Mouse (Mus musculus): ENCODE measurements around the gene Ascc1. TPM values are rescaled to one million over a fixed set of nuclear protein-coding genes. Genes with fewer than 3 reads are reported as not detected.

The Ascc1 gene
- total and polyA plus RNA-seq, 3 experiments = 17.0 to 37.9 TPM; not detected in 1

GRCm38 (mm10) chr10:60005264-60005663 is 2.7 kb downstream of the Ascc1 start:
- peak; percentile 59 for TF ChIP-seq ZC3H11A (IDR thresholded peaks at IDR 0.05; ENCODE audit: low read depth, low read length)
- no peak for TF ChIP-seq NRF1 (IDR thresholded peaks at IDR 0.05; ENCODE audit: insufficient read depth, low read depth, low read length, poor library complexity, severe bottlenecking)
- TF ChIP-seq UBTF (IDR thresholded peaks at IDR 0.05; ENCODE audit: borderline replicate concordance, insufficient read depth, low read depth, low read length) = no peak
- no peak for TF ChIP-seq ZNF384 (IDR thresholded peaks at IDR 0.05; ENCODE audit: low read depth, low read length)
- TF ChIP-seq CHD1 (IDR thresholded peaks at IDR 0.05; ENCODE audit: low read depth, low read length) = no peak
- no peak for TF ChIP-seq RCOR1 (IDR thresholded peaks at IDR 0.05; ENCODE audit: low read depth, low read length)
- no peak for TF ChIP-seq MEF2A (IDR thresholded peaks at IDR 0.05; ENCODE audit: extremely low read depth, insufficient replicate concordance, low read depth, low read length, poor library complexity, severe bottlenecking)
- TF ChIP-seq CHD2 (IDR thresholded peaks at IDR 0.05; ENCODE audit: low read length) = no peak
- no peak for TF ChIP-seq MYB (IDR thresholded peaks at IDR 0.05; ENCODE audit: low read depth, low read length)
- no peak for TF ChIP-seq MAX (IDR thresholded peaks at IDR 0.05; ENCODE audit: low read length)
- no peak for TF ChIP-seq TCF12 (IDR thresholded peaks at IDR 0.05; ENCODE audit: low read depth, low read length)
- peak; percentile 73 for TF ChIP-seq SMC3 (IDR thresholded peaks at IDR 0.05; ENCODE audit: low read depth, low read length)
- TF ChIP-seq USF1 (IDR thresholded peaks at IDR 0.05; ENCODE audit: low read depth, low read length) = no peak
- peak; percentile 53 for TF ChIP-seq RAD21 (IDR thresholded peaks at IDR 0.05; ENCODE audit: low read depth, low read length)
- TF ChIP-seq GATA1 (IDR thresholded peaks at IDR 0.05; ENCODE audit: low read depth, low read length) = no peak
- TF ChIP-seq KAT2A (conservative IDR thresholded peaks at IDR 0.05; ENCODE audit: low read depth, low read length) = no peak
- no peak for TF ChIP-seq ZKSCAN1 (IDR thresholded peaks at IDR 0.05; ENCODE audit: low read depth, low read length)
- no peak for TF ChIP-seq MAFK (IDR thresholded peaks at IDR 0.05; ENCODE audit: borderline replicate concordance, low read depth, low read length)
- TF ChIP-seq GABPA (IDR thresholded peaks at IDR 0.05; ENCODE audit: low read depth, low read length) = no peak
- TF ChIP-seq JUND (IDR thresholded peaks at IDR 0.05; ENCODE audit: low read depth, low read length) = no peak
- no peak for TF ChIP-seq MXI1 (IDR thresholded peaks at IDR 0.05; ENCODE audit: low read depth, low read length)
- no peak for TF ChIP-seq EP300 (IDR thresholded peaks at IDR 0.05; ENCODE audit: low read depth in 1 of 2, low read length in 2 of 2)
- TF ChIP-seq TAL1 (IDR thresholded peaks at IDR 0.05; ENCODE audit: low read length) = no peak
- TF ChIP-seq E2F4 (IDR thresholded peaks at IDR 0.05; ENCODE audit: borderline replicate concordance, low read depth, low read length) = no peak
- no peak for TF ChIP-seq POLR2AphosphoS2 (IDR thresholded peaks at IDR 0.05; ENCODE audit: low read length)
- no peak for TF ChIP-seq NELFE (IDR thresholded peaks at IDR 0.05; ENCODE audit: low read depth, low read length)
- TF ChIP-seq POLR2AphosphoS5 (IDR thresholded peaks at IDR 0.05; ENCODE audit: borderline replicate concordance, low read depth, low read length) = no peak
- TF ChIP-seq MAZ (IDR thresholded peaks at IDR 0.05; ENCODE audit: low read depth, low read length) = no peak
- TF ChIP-seq SIN3A (IDR thresholded peaks at IDR 0.05; ENCODE audit: low read length) = no peak
- no peak for TF ChIP-seq MYC (IDR thresholded peaks at IDR 0.05; ENCODE audit: low read depth, low read length)
- TF ChIP-seq ELF1 (IDR thresholded peaks at IDR 0.05; ENCODE audit: low read depth, low read length) = no peak
- no peak for TF ChIP-seq TBP (IDR thresholded peaks at IDR 0.05; ENCODE audit: low read depth, low read length)
- no peak for TF ChIP-seq HCFC1 (IDR thresholded peaks at IDR 0.05; ENCODE audit: low read depth, low read length)
- TF ChIP-seq CTCF (IDR thresholded peaks at IDR 0.05 in 2 of 3, conservative IDR thresholded peaks at IDR 0.05 in 1 of 3; ENCODE audit: control insufficient read depth in 1 of 3, insufficient read depth in 1 of 3, low read depth in 2 of 3, low read length in 3 of 3, poor library complexity in 1 of 3, severe bottlenecking in 1 of 3) = peak; percentile 53 to 74 (median 63)
- TF ChIP-seq BHLHE40 (IDR thresholded peaks at IDR 0.05; ENCODE audit: borderline replicate concordance, low read depth, low read length) = no peak
- no peak overlapping the region for H3K9ac ChIP-seq (ENCODE audit: control insufficient read depth, low read depth, low read length, poor library complexity, severe bottlenecking)
- no peaks in the 10 kb centered on the region for H3K27me3 ChIP-seq (ENCODE audit: control insufficient read depth in 1 of 2, insufficient read depth in 2 of 2, low read length in 2 of 2)
- H3K4me3 ChIP-seq (ENCODE audit: control insufficient read depth in 1 of 2, insufficient read depth in 1 of 2, low read depth in 2 of 2, low read length in 2 of 2) = no peak overlapping the region
- peaks cover 0 to 9% of the 10 kb centered on the region in 2 experiments; a peak in 2 of 4 replicates for H3K36me3 ChIP-seq (ENCODE audit: control insufficient read depth in 1 of 2, insufficient read depth in 2 of 2, low read length in 2 of 2)
- peaks cover 15% of the 10 kb centered on the region for H3K79me2 ChIP-seq (ENCODE audit: control insufficient read depth, insufficient read depth, low read length, poor library complexity)
- H3K27ac ChIP-seq (ENCODE audit: control insufficient read depth, low read depth, low read length) = no peak overlapping the region
- peak; percentile 66 for DNase-seq (ENCODE audit: low read depth, low spot score)
- no peaks in the 10 kb centered on the region for H3K9me3 ChIP-seq (replicated peaks; ENCODE audit: insufficient read depth, low read length)
- H3K4me1 ChIP-seq (ENCODE audit: control insufficient read depth in 1 of 2, insufficient read depth in 2 of 2, low read length in 2 of 2) = peaks cover 0 to 10% of the 10 kb centered on the region in 2 experiments; a peak in 1 of 4 replicates
